Mouse (Mus musculus) thymus, postnatal 10 days (tissue): Measurements from ENCODE around the gene Tecpr1.

Experiments used
- DNase-seq, 2 experiments: peaks; one replicate each; pipeline ENCODE4 v3.0.0; 2021; ENCODE audit warnings: low spot score in 2 of 2

The Tecpr1 gene

DNA sequence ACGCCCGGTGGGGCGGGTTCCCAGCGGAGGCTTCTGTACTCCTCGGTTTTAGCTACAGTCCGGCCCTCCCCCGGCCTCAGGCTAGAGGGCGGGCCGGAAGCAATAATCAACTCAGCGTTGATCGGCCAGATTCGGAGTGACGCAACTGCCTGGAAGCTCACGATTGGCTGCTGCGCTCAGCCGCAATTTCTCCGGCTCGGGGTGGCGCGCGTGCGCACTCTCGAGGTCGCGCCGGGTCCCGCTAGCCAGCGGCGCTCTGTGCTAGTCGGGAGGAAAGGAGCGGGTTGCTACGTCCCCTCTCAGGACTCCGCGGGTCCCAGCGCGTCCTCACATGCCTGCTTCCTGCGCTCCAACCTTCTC lies at the start of gene Tecpr1:
TSS of gene Tecpr1 (minus strand) at position 113 of the 360 bp plus-strand sequence.
- peak; percentile 90 to 93 for DNase-seq

DNA sequence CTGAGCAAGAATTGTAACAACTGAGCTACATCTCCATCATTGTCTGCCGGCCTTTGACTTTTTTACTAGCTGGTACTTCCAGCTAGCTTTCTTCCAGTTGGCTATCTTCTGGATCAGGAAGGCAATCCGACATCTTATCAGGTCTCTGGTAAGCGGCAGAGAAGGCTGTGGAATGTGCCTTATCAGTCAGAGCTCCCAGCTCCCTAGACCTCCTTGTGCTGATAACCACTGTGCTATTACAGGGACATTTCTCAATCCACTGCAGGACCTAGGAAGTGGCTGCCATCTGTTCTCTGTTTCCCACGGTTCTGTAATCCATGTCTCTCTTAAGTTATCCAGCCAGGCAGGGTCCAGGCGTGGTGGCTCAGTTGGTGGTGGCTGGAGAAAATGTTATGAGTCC lies 48.4 kb upstream of the Tecpr1 start:
- no peak for DNase-seq

DNA sequence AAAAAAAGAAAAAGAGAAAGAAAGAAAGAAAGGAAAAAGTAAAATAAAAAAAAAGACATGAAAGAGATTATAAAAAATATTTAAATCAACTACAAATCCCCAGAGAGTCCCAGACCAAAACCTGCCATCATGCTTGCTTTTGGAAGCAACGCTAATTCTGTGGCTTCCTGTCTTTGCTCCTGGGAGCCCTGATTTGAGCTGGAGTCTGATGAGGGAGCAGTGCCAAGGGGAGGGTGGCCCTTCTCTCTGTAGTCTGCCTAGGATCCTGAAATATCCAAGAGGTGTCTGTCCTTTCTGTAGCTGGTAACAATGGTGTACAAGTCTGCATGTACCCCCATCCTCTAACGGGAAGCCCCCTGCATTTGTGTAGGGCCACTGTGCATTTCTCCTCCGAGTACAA lies 47.7 kb upstream of the Tecpr1 start:
- no peak for DNase-seq

DNA sequence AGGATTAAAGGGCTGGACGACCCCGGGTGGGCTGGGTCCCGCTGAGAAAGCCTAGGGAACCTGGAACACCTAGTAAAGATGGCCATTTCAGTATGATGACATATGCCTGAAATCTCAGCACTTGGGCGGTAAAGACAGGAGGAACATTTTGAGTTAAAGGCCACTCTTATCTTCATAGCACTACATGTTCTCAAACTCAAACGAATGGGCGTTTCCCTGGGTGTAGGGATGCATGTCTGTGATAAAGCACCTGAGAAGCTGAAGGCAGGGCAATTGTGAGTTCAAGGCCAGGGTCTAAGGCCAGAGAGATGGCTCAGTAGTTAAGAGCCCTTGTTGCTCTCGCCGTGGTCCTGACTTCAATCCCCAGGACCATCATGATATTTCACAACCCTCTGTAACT lies 47.0 kb upstream of the Tecpr1 start:
- DNase-seq: no peak

DNA sequence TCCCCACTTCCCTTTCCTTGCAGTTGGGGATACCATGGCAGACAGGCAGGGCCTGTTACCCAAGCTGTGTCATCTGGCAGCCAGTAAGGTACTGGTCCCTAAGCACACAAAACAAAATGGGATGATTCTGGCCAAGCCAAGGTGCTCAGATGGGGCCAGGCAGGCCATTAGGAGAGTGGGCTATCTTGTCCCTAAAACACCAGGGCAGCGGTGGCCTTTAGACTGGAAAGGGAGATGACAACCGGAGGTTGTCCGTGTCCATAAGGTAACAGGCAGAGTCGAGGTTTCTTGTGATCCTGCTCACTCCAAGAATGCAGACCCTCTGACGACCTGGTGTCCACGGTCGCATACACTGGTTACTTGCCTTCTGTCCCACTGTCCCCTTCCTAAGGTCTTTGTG lies 46.5 kb upstream of the Tecpr1 start:
- DNase-seq: no peak

DNA sequence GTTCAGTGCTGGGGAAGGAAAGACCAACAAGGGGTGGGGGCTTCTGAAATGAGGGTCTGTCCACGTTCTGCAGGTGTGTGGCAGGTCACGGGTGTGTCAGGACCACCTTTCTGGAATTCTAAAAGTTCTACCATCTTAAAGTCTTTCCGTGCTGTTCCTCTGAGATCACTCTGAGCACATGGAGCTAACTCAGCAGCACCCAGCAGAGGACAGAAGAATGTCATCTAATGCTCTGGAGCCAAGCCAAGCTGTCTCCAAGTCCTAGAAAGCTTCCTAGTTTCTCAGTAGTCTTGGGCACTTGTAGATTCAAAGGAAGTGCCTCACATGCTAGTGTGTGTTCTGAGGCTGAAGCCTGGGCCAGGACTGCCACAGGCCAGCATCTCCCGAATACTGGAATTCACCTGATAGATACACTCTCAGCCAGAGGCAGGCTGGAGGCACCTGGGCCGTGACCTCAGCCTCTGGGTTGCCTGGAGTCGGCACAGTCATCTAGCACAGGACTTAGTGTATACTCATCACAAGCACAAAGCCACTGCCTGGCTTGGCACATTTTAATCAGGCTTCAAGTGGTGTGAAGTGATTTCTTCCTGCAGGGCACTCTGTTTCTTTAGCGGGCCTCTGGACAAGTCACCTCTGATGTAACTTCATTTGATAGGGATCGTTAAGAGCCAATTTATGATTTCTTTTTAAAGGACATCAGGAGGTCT lies 44.3 kb upstream of the Tecpr1 start:
- no peak for DNase-seq

DNA sequence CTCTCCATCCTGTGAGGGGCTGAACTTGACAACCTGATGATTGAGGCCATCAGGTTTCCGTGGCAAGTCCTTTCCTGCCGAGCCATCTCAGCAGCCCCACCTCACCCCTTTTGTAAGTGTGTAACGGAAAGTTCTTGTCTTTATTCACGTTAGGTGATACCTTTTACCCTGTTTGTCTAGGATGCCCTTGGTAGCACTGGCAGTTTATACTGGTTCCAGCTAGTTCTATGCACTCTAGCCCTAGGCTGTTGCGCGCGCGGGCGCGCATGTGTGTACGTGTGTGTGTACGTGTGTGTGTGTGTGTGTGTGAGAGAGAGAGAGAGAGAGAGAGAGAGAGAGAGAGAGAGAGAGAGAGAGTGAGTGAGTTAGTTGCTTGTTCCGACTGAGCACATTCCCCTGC lies 40.1 kb upstream of the Tecpr1 start:
- DNase-seq: no peak

DNA sequence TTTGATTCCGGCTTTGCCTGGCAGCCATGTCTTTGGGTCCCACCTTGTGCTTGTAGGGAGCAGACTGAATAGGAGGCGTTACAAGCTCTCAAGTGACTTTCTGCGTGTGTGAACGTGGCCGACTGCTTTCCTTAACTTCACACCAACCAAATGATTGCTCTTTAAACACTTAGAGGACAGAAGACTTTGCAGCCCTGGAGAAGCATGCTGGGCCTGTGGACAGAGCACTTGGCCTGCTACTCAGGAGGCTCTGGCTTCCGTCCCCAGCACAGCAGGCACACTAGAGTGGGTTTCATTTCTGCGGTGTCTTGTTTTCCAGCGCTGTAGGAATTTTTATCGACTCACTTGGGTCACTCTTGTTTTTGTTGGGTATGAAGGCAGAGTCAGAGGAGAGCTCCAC lies 39.7 kb upstream of the Tecpr1 start:
- no peak for DNase-seq

DNA sequence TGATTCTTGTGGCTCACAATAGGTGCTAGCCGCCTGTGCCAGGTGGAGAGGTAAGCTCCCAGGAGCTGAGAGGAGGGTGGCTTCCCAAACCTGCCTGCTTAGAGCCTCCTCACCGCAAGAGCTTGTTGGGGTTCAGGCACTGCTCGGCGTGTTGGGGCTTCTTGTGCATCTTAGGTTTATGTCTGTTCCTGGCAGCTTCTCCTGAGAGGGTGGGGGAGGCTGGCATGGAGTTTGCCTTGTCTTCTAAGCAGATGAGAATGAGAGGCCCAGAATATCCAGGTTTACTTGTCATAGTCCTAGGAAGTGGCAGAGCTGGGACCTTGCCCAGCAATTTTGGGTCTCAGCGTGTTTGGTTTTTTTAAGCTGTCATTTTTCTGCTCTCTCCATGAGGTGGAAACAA lies 38.4 kb upstream of the Tecpr1 start:
- DNase-seq: no peak

DNA sequence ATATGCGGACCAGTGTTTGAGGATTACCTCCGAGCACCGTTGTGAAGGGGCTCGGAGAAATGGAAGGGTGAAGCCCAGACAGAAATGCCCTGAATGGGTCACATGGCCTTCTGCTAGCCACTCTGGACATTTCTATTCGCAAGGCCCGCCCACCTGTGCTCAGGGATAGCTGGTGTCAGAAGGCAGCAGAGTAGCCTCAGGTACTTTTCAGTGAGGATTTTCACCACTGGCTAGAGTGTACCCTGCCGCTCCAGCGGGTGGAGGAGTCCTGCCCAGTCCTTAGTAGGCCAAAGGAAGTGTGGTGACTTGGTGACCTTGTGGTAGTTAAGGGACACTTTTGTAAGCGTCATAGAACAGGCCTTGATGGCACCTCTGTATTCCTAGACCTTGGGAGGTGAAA lies 37.9 kb upstream of the Tecpr1 start:
- no peak for DNase-seq

DNA sequence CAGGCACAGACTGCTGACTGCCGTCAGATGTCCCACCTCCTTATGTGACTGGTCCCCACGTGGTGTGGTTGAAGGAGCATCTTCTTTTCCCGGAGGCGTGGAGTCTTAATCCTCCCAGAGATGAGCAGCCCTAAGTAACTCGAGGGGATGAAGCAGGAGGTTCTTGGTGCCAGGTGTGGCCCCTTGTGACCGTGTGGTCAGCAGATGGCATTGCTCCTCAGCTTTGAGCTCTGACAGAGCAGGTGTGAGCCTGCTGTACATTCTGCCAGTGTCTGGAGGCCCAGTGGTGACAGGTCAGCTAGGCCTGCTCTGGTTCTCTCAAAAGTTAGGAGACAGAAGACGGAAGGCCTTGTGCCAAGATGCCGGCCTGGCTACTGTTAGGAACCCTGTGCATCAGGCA lies 37.0 kb upstream of the Tecpr1 start:
- no peak for DNase-seq

DNA sequence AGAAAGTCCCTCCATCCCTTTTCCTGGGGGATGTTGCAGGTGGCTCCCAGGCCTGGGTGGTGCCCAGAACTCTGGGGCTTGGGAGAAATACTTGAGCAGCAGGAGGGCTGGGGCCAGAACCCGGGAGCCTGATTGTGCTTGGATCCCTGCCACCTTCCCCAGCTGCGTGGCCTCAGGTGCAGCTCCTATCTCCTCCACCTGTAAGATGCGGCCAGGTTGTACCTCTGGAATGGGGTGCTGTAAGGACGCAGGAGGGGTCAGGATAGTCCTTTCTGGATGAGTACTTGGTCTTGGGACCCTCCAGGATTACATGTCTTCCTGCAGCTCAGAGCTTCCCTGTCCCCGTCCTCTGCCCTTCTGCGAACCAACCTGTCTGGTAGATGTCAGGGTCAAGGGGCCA lies 35.8 kb upstream of the Tecpr1 start:
- no peak for DNase-seq

DNA sequence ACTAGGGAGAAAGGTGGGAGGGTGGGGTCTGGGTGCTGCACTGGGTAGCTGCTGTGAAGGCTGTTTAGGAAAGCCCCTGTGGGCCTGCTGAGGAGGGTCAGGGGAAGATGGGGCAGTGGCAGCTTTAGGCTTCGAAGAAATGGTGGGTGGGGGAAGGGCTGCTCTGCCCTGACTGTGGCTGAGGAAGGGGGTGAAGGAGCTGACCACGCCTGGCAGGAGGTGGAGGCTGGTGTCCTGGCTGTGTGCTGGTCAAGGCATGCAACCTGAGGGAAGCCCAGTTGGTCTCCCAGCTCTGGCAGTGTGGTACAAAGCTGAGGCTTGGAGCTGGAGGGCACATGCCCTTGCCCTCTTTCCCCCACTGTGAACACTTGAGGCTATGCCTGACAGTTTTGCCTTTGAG lies 35.3 kb upstream of the Tecpr1 start:
- no peak for DNase-seq

DNA sequence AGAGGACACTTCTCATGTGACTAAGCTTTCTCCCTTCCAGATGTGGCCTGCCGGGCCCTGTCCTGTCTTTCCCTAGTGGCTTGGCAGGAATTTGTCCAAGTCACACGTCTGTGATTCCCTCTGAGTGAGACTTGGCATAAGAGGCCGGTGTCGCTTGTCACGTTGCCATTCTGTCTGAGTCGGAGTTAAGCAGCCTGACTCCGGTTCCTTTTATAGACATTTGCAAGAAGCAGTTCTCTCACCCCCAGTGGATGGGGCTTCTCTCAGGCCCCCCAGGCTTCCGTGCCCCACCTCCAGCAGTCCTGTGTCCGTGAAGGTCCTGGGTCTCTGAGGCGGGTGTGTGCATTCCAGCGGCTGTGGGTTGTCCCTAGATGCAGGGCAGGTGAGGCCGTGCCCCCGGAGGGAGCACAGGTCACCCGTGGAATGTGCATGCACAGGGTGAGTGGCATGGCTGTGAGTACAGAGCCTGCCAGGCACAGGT lies 34.8 kb upstream of the Tecpr1 start:
- DNase-seq: no peak

DNA sequence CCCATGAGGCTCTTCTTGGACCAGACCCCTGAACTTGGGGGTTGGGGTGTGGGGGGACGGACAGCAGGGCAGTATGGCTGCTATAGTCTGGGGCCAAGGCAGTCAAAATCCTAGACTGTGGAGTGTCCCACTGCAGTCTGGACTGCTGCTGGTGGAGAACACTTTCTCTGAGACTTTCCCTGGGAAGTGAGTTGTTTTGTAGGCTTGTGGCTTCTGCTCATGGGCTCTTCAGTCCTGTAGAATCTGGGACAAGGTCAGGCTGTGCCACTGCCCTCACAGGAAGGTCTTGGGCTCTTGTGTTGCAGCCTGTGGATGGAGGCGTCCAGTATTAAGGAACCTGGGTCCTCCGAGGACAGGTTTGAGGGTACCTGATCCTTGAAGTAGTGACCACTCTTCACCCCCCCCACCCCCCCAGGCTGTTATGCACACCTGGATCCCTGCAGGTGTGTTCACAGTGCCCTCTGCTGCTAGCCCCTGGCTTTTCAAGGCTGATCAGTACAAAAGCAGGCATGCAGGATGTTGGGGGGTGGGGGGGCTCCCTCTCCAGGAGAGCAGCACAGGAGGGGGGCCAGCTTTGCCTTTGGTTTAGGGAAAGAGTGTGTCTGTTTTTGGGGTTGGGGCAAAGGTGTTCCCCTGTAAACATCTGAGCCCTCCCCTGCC lies 34.2 kb upstream of the Tecpr1 start:
- no peak for DNase-seq

DNA sequence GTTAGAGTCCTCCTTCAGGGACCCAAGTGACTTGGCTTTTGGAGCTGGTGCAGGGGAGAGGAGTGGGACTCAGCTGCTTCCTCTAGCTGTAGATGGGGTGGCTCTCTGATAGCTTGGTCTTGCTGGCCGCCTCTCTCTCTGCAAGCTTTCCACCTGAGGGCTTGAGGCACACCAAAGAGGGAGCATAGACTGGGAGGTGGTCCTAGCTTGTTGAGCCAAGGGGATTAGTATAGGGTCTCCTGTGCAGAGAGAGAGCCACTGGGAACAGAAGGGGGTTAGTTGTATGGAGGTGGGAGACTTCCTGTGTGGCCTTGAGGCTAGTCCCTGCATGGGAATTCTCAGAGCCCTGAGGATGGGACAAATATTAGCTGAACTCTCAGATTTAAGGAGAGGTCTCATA lies 33.5 kb upstream of the Tecpr1 start:
- DNase-seq: no peak

DNA sequence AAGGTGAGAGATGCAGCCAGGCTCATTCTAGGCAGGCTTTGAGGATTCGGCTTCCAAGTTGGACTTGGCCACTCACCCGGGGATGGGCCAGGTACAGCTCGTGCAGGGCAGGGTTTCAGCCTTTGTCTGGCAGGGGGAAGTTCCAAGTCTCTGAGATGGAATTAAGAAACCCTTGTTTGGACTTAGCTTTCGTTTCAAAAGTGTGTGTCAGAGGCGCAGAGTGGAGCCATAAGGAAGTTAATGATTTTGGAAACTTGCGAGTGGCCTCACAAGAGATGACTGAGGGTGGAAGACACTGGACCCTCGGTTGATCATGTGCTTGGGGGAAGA lies 33.1 kb upstream of the Tecpr1 start:
- DNase-seq: no peak

DNA sequence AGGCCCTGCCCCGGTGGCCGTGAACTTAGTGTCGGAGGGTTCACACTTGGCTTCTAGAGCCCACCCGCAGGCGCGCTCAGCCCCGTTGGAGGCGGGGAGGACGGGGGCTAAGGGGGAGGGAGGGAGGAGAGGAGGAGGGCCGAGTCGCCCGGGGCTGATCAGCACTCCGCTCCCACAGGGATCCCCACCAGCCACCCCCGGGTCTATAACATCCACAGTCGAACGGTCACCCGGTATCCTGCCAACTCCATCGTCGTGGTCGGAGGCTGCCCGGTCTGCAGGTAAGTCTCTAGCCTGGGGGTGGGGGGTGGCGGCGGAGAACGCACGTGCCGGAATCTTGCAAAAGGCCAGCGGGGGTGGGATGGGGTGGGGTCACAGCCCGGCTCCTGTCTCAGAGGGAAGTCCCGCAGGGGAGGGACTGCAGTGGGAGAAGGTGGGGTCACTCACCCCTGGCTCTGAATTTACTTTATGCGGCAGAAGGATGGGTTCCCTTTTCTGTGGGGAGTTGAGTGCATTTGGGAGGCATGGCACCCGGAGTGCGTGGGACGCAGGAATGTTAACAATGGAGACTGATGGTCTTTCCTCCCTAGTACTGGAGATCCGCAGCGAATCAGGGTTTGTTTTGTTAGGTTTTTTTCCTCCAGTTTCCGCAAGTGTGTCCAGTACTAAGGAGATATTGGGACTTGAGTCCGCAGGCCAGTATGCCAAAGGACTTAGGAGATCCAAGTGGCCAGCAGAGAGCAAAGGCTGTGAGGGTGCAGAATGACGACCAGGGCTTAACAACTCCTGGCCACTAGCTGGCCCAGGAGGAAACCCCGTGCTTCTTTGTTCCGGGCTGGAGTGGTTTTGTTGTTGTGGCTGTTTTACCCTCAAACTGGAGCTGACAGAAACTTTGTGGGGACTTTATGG lies 32.5 kb upstream of the Tecpr1 start:
- peak; percentile 28 to 31 for DNase-seq

DNA sequence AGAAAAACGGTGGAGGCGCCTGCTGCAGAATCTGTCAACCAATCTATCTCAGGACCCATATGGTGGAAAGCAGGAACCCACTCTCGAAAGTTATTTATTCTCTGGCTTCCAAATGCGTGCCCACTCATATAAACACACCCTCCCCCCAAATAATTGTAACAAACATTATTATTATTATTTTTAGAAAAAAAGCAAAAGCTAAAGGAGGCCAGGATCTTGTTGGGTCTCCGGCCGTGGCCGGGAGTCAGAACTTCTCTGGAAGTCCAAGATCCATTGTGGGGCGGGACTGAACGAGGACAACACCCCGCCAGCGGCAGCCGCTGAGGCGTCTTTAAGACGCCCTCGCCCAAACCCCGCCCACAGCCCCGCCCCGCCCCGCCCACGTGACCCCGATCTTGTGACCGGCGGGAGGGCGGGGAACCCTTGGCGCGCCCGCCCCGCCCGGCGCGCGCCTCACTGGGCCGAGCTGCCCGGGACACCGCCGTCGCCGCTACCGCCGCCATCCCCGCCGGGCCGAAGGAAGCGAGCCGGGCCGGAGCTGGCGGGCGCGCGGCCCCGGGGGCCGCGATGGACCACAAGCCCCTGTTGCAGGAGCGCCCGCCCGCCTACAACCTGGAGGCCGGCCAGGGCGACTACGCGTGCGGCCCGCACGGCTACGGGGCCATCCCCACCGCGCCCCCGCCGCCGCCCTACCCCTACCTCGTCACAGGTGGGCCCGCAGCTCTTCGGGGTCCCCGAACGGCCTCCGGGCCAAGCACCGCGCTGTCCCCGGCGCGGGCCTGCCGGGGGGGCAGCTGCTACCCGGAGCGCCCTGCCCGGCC lies 31.6 kb upstream of the Tecpr1 start:
- DNase-seq: peak; percentile 59 to 74

DNA sequence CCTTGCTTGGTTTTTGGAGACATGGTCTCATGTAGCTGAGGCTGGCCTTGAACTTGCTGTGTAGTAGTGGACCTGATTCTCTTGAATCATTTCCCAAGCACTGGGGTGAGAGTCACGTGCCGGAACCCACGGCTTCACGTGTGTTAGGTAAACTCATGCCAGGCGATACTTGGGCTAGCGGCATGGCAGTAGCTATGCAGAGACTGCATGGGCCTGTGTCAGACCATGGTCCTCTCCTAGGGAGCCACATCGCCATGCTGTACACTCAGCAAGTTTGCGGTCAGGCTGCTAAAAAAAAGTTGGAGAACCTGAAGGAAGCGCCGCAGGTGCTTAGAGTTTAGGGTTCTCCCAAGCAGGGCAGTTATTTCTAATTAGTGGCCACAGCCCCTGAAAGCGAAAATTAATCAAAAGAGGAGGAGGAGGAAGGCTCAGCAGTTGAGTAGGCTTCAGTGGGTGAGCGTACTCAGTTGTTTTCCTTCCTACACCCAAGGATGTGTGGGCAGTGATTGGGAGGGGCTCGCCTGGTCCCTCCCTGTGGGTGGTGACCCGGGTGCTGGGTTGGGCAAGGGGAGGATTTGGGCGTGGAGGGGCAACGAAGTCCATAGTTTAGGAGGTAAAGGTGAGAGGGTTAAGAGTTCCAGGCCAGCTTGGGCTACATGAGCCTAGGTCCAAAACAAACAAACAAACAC lies 30.9 kb upstream of the Tecpr1 start:
- peak in 1 of 2 experiments; percentile 26 for DNase-seq

DNA sequence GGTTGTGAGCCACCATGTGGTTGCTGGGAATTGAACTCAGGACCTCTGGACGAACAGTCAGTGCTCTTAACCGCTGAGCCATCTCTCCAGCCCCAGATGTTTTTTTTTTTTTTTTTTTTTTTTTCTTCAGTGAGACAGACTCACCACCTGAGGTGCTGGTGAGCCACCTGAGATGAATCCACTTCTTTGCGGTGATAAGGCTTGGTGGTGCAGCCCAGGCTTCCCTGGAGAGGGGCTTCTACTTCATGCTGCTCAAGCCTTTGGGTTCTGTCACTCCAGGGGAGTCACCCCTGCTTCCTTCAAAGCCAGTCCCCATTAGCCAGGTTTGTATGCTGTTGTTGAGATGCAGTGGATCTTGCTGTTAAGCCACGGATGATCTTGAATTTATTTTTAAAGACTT lies 29.8 kb upstream of the Tecpr1 start:
- no peak for DNase-seq
